Mouse (Mus musculus) neural tube, embryonic 13.5 days (tissue): ENCODE data around the gene Fancg. TPM values are rescaled to one million over a fixed set of nuclear protein-coding genes. Genes with fewer than 3 reads are reported as not detected.

ENCODE experiments used
- ATAC-seq: fragments of 200-750 bp; cut with Nextera tagmentation; 2 replicates; pipeline ENCODE4 v1.8.0; 2017; ENCODE audit warnings: low read depth, mild to moderate bottlenecking, moderate TSS enrichment, moderate library complexity
- H3K27ac ChIP-seq: fragments of 300-500 bp; sonication (generic); replicated peaks from 2 replicates; pipeline ENCODE4 v1.5.1; 2015; ENCODE audit warnings: moderate library complexity, mild to moderate bottlenecking, inconsistent platforms
- H3K27me3 ChIP-seq: fragments of 300-500 bp; sonication (generic); 2 replicates; pipeline ENCODE4 v1.6.1; 2015; ENCODE audit warnings: mild to moderate bottlenecking, inconsistent platforms
- H3K36me3 ChIP-seq: fragments of 300-500 bp; sonication (generic); 2 replicates; pipeline ENCODE4 v1.6.1; 2015; ENCODE audit warnings: mild to moderate bottlenecking, inconsistent platforms
- H3K4me1 ChIP-seq: fragments of 300-500 bp; sonication (generic); replicated peaks from 2 replicates; pipeline ENCODE4 v1.6.1; 2015; ENCODE audit warnings: inconsistent platforms
- H3K4me2 ChIP-seq: fragments of 300-500 bp; sonication (generic); 2 replicates; pipeline ENCODE4 v1.6.1; 2015; ENCODE audit warnings: inconsistent platforms, mild to moderate bottlenecking, moderate library complexity
- H3K4me3 ChIP-seq: fragments of 300-500 bp; sonication (generic); 2 replicates; pipeline ENCODE4 v1.5.1; 2015; ENCODE audit warnings: mild to moderate bottlenecking, inconsistent platforms
- H3K9ac ChIP-seq: fragments of 300-500 bp; sonication (generic); 2 replicates; pipeline ENCODE4 v1.6.1; 2015; ENCODE audit warnings: moderate library complexity, mild to moderate bottlenecking, inconsistent platforms
- H3K9me3 ChIP-seq: fragments of 300-500 bp; sonication (generic); 2 replicates; pipeline ENCODE4 v1.6.1; 2016; ENCODE audit warnings: inconsistent platforms
- WGBS: fragments of 180-500 bp; shearing (Covaris S2); methylation state at CpG from one replicate; pipeline ENCODE4 v1.1.7; 2015; 5-methylcytosine and 5-hydroxymethylcytosine counted together
- polyA plus RNA-seq: library from polyadenylated mRNA; unstranded; fragments of >200 nt; fragmentation: Nextera tagmentation; extraction: Ambion mirVana; gene quantifications from 2 replicates; pipeline ENCODE4 v1.2.1, GENCODE M21; 2015

Fancg gene
- polyA plus RNA-seq, 1 experiment from 2014 or later = 20.4 TPM

DNA sequence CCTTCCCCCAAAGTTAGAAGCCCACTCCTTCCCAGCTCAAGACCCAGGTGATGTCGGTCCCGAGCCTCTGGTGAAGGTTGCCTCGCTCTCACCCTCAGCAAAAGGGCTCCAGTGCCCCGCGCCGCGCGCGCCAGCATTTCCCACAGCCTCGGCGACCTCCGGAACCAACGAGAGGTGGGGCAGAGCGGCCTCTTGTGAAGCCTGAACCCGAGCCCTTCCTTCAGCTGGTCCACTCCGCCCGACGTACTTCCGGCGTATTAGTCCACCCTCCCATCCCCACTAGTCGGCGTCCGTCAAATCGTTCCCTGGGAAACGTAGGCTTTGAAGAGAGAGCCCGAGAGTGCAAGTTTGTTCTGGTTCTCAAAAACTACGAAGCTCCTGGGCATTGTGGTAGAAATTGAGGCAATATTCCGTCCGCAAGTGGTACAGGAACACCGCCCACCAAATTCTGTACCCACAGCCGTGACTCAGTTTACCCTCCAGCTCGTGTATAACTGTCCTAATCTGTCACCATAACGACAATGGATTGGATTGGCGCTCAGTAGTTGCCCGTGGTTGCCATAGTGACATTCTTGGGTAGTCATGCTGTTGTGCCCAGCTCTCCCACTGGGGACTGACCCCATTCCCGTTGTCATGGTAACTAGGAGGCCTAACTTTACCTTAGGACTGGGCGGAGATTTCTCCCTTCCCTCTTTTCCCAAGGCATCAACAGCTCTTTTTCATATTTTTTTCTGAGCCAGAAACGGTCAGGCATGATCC is 21.1 kb upstream of the Fancg start, which contains the start of gene Stoml2:
Gene Stoml2, minus strand, starts transcription at position 474 of the 759 bp plus-strand sequence.
- Histone ChIP-seq H3K9ac (peak within 1 kb of the TSS; percentile 94), H3K27me3 (no peaks in the 10 kb centered on the region), H3K4me3 (peak within 1 kb of the TSS; percentile 82), H3K36me3 (peaks cover 75% of the 10 kb centered on the region), H3K4me2 (peak within 1 kb of the TSS; percentile 72), H3K27ac (peak within 1 kb of the TSS; percentile 92), H3K4me1 (peaks cover 26% of the 10 kb centered on the region), H3K9me3 (no peaks in the 10 kb centered on the region)
- WGBS = under 1% methylated on average over 38 of the region's 38 CpGs
- peak; percentile 96 for ATAC-seq

DNA sequence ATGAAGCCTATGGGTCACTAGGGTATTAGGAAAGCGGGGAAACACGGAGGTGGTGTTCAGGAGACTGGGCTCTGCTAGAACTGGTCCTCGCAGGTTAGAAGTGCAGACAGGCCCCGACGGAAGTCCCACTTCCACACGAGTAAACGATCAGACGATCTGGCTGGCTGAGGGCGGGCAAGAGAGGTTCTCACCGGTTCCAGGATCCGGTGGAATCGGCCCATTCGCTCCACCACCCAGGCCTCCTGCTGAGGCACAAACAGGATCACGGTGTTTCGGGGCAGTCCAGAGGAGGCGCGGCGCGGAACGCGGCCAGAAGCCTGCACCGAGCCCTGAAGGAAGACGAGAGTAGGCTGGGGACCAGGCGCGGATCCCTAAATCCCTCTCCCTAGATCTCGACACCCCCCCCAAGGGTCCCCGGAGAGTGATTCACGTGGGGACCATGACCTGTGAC is 20.5 kb upstream of the Fancg start:
- H3K9me3 ChIP-seq = no peaks in the 10 kb centered on the region
- H3K4me3 ChIP-seq = peak overlapping the region; percentile 82
- H3K4me2 ChIP-seq = peak overlapping the region; percentile 72
- H3K9ac ChIP-seq = peak overlapping the region; percentile 94
- H3K4me1 ChIP-seq = peaks cover 26% of the 10 kb centered on the region
- H3K27me3 ChIP-seq = no peaks in the 10 kb centered on the region
- H3K36me3 ChIP-seq = peaks cover 69% of the 10 kb centered on the region
- WGBS = 2% methylated on average over 28 of the region's 28 CpGs
- H3K27ac ChIP-seq = peak overlapping the region; percentile 92
- ATAC-seq = peak; percentile 64; the same call in 1 of the 2 replicates

DNA sequence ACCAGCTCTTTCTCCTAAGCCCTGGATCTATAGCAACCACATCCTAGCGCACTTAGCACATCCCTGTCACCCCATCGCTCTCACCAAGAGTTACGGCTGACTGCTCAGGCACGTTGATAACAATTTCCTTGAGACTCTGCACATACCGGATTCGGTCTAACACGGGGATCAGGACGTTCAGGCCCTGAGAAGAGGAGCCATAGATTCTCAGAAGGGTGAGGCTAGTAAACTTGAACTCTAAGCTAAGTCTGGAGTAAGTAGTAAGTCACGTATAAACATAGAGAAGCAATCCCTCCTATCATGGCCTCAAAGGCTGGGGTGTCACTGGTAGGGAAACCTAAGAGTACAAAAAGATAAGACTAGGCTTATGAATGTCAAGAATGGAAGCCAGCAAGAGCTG is 20.0 kb upstream of the Fancg start:
- H3K4me1 ChIP-seq = peaks cover 26% of the 10 kb centered on the region
- 76% methylated on average over 9 of the region's 9 CpGs for WGBS
- peak overlapping the region; percentile 82 for H3K4me3 ChIP-seq
- H3K4me2 ChIP-seq = peak overlapping the region; percentile 72
- peaks cover 65% of the 10 kb centered on the region for H3K36me3 ChIP-seq
- no peaks in the 10 kb centered on the region for H3K9me3 ChIP-seq
- H3K27me3 ChIP-seq = no peaks in the 10 kb centered on the region
- H3K27ac ChIP-seq = no peak overlapping the region
- no peak for ATAC-seq
- peak overlapping the region; percentile 94 for H3K9ac ChIP-seq

DNA sequence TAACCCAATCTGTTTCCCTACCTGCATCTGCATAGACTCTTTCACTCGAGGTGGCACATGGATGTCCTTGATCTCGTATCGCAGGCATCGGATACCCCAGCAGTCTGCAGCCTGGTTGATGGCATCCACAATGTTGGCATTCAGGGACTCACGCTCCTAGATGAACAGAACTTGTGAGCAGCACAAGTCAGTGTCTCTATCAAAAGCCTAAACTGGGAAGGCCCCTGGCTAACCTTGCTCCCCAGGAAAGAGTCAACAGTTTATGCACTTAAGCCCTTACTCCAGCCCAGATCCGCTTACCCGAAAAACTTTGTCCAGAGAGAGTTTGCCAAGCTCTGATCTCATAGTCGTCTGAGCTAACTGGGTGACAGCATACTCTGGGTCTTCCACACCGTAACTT is 19.4 kb upstream of the Fancg start:
- ATAC-seq = no peak
- 97% methylated on average over 9 of the region's 9 CpGs for WGBS
- peak overlapping the region; percentile 72; the same call in 1 of the 2 replicates for H3K4me2 ChIP-seq
- no peak overlapping the region for H3K27ac ChIP-seq
- H3K27me3 ChIP-seq = no peaks in the 10 kb centered on the region
- no peaks in the 10 kb centered on the region for H3K9me3 ChIP-seq
- peaks cover 59% of the 10 kb centered on the region for H3K36me3 ChIP-seq
- peak overlapping the region; percentile 94; the same call in 1 of the 2 replicates for H3K9ac ChIP-seq
- H3K4me1 ChIP-seq = peaks cover 30% of the 10 kb centered on the region
- H3K4me3 ChIP-seq = no peak overlapping the region

DNA sequence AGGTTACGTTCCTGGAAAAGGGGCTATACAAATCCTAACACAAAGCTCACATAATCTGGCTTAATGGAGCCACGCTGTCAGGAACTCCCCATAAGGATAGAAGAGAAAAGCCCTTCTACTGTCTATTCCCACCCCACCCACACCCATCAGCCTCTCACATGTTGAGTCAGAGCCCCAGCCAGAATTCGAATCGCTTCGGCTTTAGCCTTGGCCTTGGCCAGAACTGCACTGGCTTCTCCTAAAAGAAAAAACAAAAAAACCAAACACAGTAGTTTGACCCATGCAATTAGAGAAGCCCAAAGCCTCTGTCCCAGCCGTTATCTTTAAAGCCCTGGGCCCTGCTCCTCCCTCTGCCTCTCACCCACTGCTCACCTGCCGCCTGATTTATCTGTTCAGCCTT is 18.8 kb upstream of the Fancg start:
- Histone ChIP-seq H3K9ac (no peak overlapping the region), H3K4me2 (no peak overlapping the region), H3K27ac (no peak overlapping the region), H3K4me3 (no peak overlapping the region), H3K27me3 (no peaks in the 10 kb centered on the region), H3K36me3 (peaks cover 53% of the 10 kb centered on the region), H3K4me1 (peaks cover 37% of the 10 kb centered on the region), H3K9me3 (no peaks in the 10 kb centered on the region)
- WGBS = 97% methylated on average over 7 of the region's 7 CpGs
- no peak for ATAC-seq

DNA sequence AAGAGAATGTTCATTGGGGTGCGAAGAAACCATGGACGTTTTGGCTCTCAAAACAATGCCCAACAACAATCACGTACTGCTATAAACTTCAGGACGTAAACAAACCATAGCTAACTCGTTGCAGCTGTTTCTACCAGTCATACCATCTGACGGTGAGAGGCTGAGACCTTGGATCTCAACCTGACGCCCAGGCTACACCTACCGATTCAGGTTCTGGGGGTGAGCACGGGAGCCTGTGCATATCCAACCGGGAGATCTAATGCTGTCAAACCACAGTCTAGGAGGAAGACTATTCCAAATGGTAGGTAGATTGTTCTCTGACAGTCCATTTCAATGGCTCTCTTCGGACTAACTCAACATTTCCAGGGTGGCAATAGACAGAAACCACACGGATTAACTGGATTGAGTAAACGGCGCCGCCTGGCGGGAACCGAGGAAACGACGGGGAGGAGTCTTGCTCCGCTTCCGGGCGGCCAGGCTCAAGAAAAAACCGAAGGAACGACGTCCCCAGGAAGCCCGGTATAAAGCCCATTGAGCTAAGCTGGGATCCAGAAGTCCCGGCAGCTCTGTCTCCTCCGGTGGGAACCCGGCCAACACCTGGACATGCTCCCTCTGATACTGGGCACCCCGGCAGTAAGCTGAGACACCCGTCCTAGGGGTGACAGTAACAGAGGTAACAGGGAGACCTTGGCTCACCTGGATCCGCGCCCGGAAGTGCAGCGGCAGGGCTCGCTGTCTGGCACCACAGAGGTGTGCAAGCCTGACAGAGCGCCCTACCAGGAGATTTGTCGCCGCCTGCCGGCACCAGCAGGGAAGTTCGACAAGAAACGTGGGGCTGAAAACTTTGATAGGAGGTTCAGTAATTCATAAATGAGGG is 15.0 kb upstream of the Fancg start, which contains the start of gene Pigo:
Gene Pigo, minus strand, starts transcription at position 736 of the 877 bp plus-strand sequence.
- peak within 1 kb of the TSS; percentile 75 for H3K9ac ChIP-seq
- no peaks in the 10 kb centered on the region for H3K27me3 ChIP-seq
- peak within 1 kb of the TSS; percentile 65 for H3K4me3 ChIP-seq
- no peaks in the 10 kb centered on the region for H3K9me3 ChIP-seq
- peak; percentile 92 for ATAC-seq
- 9% methylated on average over 42 of the region's 42 CpGs for WGBS
- H3K36me3 ChIP-seq = peaks cover 68% of the 10 kb centered on the region
- peak within 1 kb of the TSS; percentile 92 for H3K27ac ChIP-seq
- H3K4me2 ChIP-seq = peak within 1 kb of the TSS; percentile 72
- peaks cover 24% of the 10 kb centered on the region for H3K4me1 ChIP-seq

DNA sequence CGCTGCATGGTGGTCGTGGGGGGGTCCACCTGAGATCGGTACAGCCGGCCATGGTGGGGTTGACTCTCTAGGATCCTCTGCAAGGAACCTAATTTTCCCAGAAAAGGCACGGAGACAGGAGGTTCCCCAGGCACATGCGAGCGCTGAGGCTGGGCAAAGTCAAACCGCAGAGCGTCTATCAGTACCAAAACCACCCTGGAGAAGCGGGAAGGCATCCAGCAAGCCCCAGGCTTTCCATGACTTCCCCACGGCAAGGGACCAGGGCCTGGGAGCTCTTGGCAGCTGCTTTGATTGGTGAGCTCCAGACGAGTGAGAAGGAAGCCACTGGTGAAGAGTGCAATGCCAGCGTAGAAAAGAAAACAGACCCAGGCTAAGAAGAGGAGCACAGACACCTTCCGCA is 14.4 kb upstream of the Fancg start:
- H3K4me1 ChIP-seq = peaks cover 17% of the 10 kb centered on the region
- H3K9ac ChIP-seq = peak overlapping the region; percentile 75
- peaks cover 73% of the 10 kb centered on the region for H3K36me3 ChIP-seq
- WGBS = 84% methylated on average over 14 of the region's 14 CpGs
- ATAC-seq = no peak
- H3K27me3 ChIP-seq = no peaks in the 10 kb centered on the region
- H3K9me3 ChIP-seq = no peaks in the 10 kb centered on the region
- H3K27ac ChIP-seq = peak overlapping the region; percentile 92; the same call in 1 of the 2 replicates
- H3K4me3 ChIP-seq = peak overlapping the region; percentile 65
- peak overlapping the region; percentile 72 for H3K4me2 ChIP-seq

DNA sequence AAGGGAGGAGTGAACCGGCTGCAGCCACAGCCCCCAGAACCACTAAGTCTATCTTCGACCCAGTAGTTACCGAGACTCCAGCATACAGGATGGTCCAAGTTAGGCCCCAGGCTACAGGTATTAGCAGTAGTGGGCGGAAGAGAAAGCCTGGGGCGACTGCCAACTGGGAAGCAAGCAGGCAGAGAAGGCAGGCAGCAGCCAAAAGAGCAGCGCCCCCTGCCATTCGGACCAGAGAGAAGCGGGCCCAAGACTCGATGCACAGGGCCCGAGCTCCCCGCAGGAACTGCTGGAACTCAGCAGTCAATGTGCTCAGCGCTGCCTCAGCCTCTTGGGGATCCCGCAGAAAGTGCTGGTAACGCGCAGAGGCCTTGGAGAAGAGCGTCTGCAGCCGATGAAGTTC is 11.0 kb upstream of the Fancg start:
- no peaks in the 10 kb centered on the region for H3K27me3 ChIP-seq
- H3K27ac ChIP-seq = no peak overlapping the region
- peaks cover 71% of the 10 kb centered on the region for H3K36me3 ChIP-seq
- ATAC-seq = no peak
- H3K4me3 ChIP-seq = no peak overlapping the region
- no peak overlapping the region for H3K9ac ChIP-seq
- peaks cover 14% of the 10 kb centered on the region for H3K4me1 ChIP-seq
- no peak overlapping the region for H3K4me2 ChIP-seq
- no peaks in the 10 kb centered on the region for H3K9me3 ChIP-seq
- 76% methylated on average over 17 of the region's 17 CpGs for WGBS

DNA sequence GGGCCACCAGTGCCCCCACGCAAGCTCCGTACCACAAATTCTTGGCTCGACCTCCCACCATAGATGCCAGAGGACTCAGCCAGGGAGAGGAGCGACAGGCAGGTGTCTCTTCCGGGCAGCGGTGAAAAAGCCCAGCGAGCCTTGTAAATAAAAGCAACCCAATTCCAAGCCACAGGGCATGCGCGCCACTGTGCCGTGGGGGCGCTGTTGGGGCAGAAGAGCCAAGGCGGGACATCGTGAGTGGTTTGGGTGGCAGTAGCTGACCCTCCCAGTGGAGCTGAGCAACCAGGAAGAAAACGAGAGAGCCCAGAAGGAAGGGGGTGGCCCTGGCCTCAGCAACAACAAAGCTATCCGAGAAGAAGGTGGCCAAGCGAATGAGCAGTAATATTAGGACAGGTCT is 10.6 kb upstream of the Fancg start:
- Histone ChIP-seq H3K9me3 (no peaks in the 10 kb centered on the region), H3K36me3 (peaks cover 72% of the 10 kb centered on the region), H3K9ac (no peak overlapping the region), H3K27ac (no peak overlapping the region), H3K4me2 (no peak overlapping the region), H3K4me3 (no peak overlapping the region), H3K4me1 (peaks cover 14% of the 10 kb centered on the region), H3K27me3 (no peaks in the 10 kb centered on the region)
- no peak for ATAC-seq
- WGBS = 87% methylated on average over 16 of the region's 16 CpGs

DNA sequence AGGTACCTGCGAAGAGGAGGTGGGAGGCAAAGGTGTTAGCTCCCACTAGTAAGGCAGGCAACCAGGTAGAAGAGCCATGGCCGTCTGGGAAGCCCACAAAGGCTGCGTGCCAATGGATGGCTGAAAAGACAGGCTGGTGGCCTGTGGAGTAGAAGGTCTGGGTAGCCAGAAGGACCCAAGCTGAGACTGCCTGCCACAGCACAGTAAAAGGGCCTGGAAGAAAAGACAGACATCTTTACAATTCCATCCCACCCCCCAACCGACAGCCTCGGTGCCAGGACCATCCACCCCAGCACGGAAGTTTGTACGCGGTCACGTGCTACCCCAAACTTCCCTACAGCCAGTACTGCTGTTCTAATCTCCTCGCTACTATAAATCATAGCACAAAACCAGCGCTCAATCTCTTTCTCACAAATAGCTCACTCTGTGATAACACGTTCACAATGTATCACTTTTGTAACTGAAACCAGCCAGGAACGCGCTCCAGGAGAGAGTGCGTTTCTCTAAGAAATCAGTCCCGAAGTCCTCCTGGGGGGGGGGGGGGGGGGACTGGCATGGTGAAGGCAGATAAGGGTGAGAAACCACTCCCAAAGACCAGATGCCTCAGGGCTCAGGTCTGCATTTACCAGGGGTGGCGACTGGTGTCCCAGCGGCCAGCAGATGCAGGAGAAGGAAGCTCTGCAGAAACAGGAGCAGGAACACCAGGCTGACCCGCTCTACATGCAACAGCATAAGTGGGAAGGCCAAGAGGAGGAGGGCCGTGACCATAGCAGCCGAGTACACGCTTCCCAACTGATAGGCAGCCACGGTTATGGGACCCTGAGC is 9.5 kb upstream of the Fancg start:
- Histone ChIP-seq H3K27ac (no peak overlapping the region), H3K36me3 (peaks cover 72% of the 10 kb centered on the region), H3K4me2 (no peak overlapping the region), H3K9ac (0 out of 2 replicates have a peak overlapping the region, but pooled peaks have one; percentile 8), H3K27me3 (no peaks in the 10 kb centered on the region), H3K4me1 (peaks cover 11% of the 10 kb centered on the region), H3K9me3 (no peaks in the 10 kb centered on the region), H3K4me3 (no peak overlapping the region)
- WGBS = 96% methylated on average over 23 of the region's 23 CpGs
- no peak for ATAC-seq

DNA sequence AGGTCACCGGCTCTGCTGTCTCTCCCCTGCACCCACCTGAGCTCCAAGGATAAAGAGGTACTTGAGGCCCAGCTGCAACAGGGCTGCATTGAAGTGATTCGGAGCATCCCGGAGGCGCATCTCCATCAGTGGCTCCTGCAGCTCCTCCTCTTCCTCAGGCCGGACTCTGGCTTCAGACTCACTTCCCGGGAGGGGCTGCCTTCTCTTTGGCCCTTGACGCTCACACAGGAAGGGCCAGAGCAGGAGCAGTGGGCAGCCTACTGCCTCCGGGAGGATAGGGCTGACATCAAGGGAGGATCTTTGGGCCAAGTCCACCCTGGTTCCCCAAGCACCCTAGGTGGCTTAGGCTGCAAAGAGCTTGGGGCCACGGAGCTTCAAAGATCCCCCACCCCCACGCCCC is 8.9 kb upstream of the Fancg start:
- Histone ChIP-seq H3K4me2 (no peak overlapping the region), H3K36me3 (peaks cover 72% of the 10 kb centered on the region), H3K4me1 (peaks cover 4% of the 10 kb centered on the region), H3K9me3 (no peaks in the 10 kb centered on the region), H3K4me3 (no peak overlapping the region), H3K9ac (no peak overlapping the region), H3K27me3 (no peaks in the 10 kb centered on the region), H3K27ac (no peak overlapping the region)
- 90% methylated on average over 10 of the region's 10 CpGs for WGBS
- ATAC-seq = no peak
